Mouse (Mus musculus) embryonic fibroblast, embryonic 13.5 days (primary cell): ENCODE data around the gene Gm28230.

Experiments
- CTCF ChIP-seq: IDR thresholded peaks from 2 replicates; pipeline ENCODE4 v1.5.1; 2011; ENCODE audit warnings: mild to moderate bottlenecking, control low read depth, low read length, moderate library complexity, borderline replicate concordance; ENCODE audit not compliant: insufficient read depth
- POLR2A ChIP-seq: IDR thresholded peaks from 2 replicates; pipeline ENCODE4 v1.6.1; 2011; ENCODE audit warnings: low read depth, mild to moderate bottlenecking, control low read depth, low read length, moderate library complexity

DNA sequence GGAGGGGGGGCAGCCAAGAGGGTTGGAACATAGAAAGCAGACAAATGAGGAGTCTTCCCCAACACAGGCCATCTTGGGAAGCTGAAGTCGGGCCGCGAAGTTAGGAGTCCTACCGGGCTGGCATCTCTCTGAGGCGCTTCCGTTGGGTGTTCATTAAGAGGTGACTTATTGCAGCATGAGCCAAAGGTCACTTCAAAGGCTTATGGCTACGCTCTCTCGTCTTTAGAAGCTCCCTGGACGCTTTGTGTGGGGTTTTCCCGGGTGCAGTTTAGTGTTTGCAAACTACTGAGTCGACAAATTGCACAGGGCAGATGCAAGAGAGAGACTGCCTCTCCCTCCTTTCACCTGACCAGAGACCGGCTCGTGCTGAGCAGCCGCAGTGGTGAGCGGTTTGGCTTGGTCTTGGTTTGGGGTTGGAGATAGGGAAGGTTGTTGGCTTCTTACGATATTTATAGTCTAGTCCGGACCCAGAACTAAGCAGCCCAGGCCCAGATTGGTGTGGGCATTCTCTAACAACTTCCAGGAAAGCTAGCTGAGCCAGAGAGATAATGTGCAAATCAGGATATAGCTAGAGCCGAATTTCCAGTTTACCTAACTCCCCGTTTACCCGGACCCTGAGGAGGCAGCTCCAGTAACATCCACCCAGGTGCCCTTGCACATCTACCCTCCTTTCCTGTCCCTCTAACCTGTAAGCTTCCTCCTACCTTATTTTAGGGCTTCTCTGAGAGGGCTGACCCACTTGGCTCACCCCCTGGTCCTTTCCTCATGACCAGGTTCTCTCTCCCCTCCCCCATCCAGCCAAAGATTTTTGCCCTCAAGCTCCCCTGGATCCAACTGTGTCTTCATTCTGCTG lies 12.3 kb downstream of the Gm28230 start:
- TF ChIP-seq CTCF = no peak
- TF ChIP-seq POLR2A = no peak
